Mouse (Mus musculus) liver, embryonic 12.5 days (tissue): ENCODE data around the gene Erc2. TPM values are rescaled to one million over a fixed set of nuclear protein-coding genes. Genes with fewer than 3 reads are reported as not detected.

Experiments
- ATAC-seq: fragments of 200-750 bp; cut with Nextera tagmentation; 2 replicates; pipeline ENCODE4 v1.8.0; 2017; ENCODE audit warnings: moderate number of reproducible peaks, mild to moderate bottlenecking, moderate library complexity
- H3K27ac ChIP-seq: fragments of 300-500 bp; sonication (generic); 2 replicates; pipeline ENCODE4 v1.5.1; 2016; ENCODE audit warnings: mild to moderate bottlenecking
- H3K27me3 ChIP-seq: fragments of 300-500 bp; sonication (generic); replicated peaks from 2 replicates; pipeline ENCODE4 v1.6.1; 2016; ENCODE audit warnings: mild to moderate bottlenecking, moderate library complexity
- H3K36me3 ChIP-seq: fragments of 300-500 bp; sonication (generic); 2 replicates; pipeline ENCODE4 v1.6.1; 2016; ENCODE audit warnings: mild to moderate bottlenecking, moderate library complexity
- H3K4me1 ChIP-seq: fragments of 300-500 bp; sonication (generic); 2 replicates; pipeline ENCODE4 v1.6.1; 2016
- H3K4me2 ChIP-seq: fragments of 300-500 bp; sonication (generic); 2 replicates; pipeline ENCODE4 v1.6.1; 2016; ENCODE audit warnings: mild to moderate bottlenecking, moderate library complexity
- H3K4me3 ChIP-seq: fragments of 300-500 bp; sonication (generic); 2 replicates; pipeline ENCODE4 v1.5.1; 2016; ENCODE audit warnings: mild to moderate bottlenecking, moderate library complexity
- H3K9ac ChIP-seq: fragments of 300-500 bp; sonication (generic); 2 replicates; pipeline ENCODE4 v1.6.1; 2016; ENCODE audit warnings: mild to moderate bottlenecking, moderate library complexity
- H3K9me3 ChIP-seq: fragments of 300-500 bp; sonication (generic); replicated peaks from 2 replicates; pipeline ENCODE4 v1.6.1; 2016; ENCODE audit warnings: mild to moderate bottlenecking, moderate library complexity
- WGBS: fragments of 180-500 bp; shearing (Covaris S2); methylation state at CpG from one replicate; pipeline ENCODE4 v1.1.7; 2016; ENCODE audit not compliant: insufficient replicate concordance; 5-methylcytosine and 5-hydroxymethylcytosine counted together
- polyA plus RNA-seq: library from polyadenylated mRNA; unstranded; fragments of >200 nt; fragmentation: Nextera tagmentation; extraction: Ambion mirVana; gene quantifications from 2 replicates; pipeline ENCODE4 v1.2.1, GENCODE M21; 2016

Gene Erc2
- polyA plus RNA-seq, 1 experiment from 2014 or later = 0.77 TPM

DNA sequence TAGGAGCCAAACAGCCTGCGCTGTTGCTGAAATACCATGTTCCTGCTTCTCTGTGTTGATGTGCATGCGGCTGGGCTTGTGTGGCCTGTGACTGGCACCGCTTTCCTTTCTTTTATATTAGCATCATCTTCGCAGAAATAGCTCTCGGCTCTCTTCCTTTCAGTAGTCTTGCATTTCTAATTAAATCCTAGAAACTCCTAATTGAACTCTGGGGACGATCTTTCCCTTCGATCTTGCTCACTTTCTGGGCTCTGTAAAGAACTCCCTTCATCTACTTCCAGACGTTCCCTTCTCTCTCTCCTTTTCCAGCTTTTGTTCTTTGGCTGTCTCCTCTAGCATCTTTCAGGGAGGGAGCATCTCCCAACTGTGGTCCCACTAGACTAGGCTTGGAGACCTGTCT lies 649.6 kb downstream of the Erc2 start:
- Histone ChIP-seq H3K27me3 (peaks cover 10% of the 10 kb centered on the region; the same call in 1 of the 2 replicates), H3K9me3 (no peaks in the 10 kb centered on the region), H3K36me3 (no peaks in the 10 kb centered on the region), H3K4me3 (no peak overlapping the region), H3K4me2 (no peak overlapping the region), H3K9ac (no peak overlapping the region), H3K4me1 (no peaks in the 10 kb centered on the region), H3K27ac (no peak overlapping the region)
- ATAC-seq = no peak
- 61% methylated on average over 8 of the region's 8 CpGs for WGBS

- H3K9ac ChIP-seq = no peak overlapping the region
- no peaks in the 10 kb centered on the region for H3K9me3 ChIP-seq
- no peaks in the 10 kb centered on the region for H3K4me1 ChIP-seq
- H3K27me3 ChIP-seq = peaks cover 10% of the 10 kb centered on the region; the same call in 1 of the 2 replicates
- H3K4me2 ChIP-seq = no peak overlapping the region
- WGBS = 57% methylated on average over 1 of the region's 1 CpGs
- no peak for ATAC-seq
- no peaks in the 10 kb centered on the region for H3K36me3 ChIP-seq
- H3K4me3 ChIP-seq = no peak overlapping the region
- H3K27ac ChIP-seq = no peak overlapping the region
Measured at GRCm38 (mm10) chr14:28273669-28274068, 651.4 kb downstream of the Erc2 start.

DNA sequence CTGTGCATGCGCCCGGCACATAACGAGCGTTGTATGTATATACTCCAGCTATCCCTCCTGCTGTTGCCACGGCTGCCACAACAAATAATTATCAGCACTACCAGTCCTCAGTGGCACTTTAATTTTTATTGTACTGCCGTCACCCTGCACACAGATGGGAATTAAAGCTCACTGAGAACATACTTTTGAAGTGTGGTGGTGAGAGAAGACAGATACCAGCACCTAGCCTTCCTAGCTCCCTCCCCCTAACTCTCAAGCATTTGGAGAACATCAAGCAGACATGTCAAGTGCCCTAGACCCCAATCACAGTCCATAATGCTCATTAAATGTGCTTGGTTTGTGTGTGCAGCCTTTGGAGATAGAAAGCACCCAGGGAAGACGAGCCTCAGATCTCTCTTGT lies 652.6 kb downstream of the Erc2 start:
- H3K36me3 ChIP-seq = no peaks in the 10 kb centered on the region
- 73% methylated on average over 7 of the region's 7 CpGs for WGBS
- H3K9me3 ChIP-seq = no peaks in the 10 kb centered on the region
- H3K4me1 ChIP-seq = no peaks in the 10 kb centered on the region
- H3K27me3 ChIP-seq = peaks cover 10% of the 10 kb centered on the region; the same call in 1 of the 2 replicates
- no peak overlapping the region for H3K27ac ChIP-seq
- no peak for ATAC-seq
- H3K4me3 ChIP-seq = no peak overlapping the region
- no peak overlapping the region for H3K4me2 ChIP-seq
- no peak overlapping the region for H3K9ac ChIP-seq

DNA sequence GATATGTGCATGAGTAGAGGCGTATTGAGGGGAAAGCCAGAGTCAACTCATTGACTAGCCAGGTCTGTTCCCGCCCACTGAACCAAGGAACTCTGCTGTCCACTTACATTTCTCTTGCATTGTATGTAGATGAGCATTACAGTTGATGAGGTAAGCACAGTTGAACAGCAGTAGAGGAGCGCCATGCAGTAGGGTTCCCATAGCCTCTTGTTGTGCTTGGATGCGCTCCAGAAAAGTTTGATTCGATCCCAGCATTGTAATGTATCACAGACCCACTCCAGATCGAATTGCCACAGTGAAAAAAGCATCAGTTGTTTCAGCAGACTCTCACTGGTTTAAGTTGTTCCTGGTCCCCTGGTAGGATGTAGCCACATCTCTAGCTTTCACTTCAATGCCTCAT lies 656.7 kb downstream of the Erc2 start:
- 70% methylated on average over 6 of the region's 6 CpGs for WGBS
- ATAC-seq = no peak
- Histone ChIP-seq H3K36me3 (no peaks in the 10 kb centered on the region), H3K4me2 (no peak overlapping the region), H3K27me3 (peaks cover 7% of the 10 kb centered on the region; the same call in 1 of the 2 replicates), H3K9ac (no peak overlapping the region), H3K27ac (no peak overlapping the region), H3K4me1 (no peaks in the 10 kb centered on the region), H3K4me3 (no peak overlapping the region), H3K9me3 (no peaks in the 10 kb centered on the region)

DNA sequence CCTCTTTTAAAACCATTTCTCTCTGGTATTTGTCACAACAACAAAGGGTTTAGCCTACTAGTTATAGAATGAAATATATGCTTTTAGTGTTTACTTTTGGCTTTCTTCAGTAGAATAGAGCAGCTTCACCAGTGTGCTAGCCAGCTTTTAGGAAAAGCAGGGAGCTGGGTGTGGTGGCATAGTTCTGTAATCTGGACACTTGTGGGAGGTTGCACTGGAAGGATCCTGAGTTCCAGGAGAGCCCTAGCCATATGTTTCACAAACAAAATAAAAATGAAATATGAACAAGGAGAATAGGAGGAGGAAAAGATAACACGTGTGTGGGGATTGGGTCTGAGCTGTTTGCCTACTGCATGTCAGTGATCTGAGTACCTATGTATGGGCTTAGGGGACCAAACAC lies 658.1 kb downstream of the Erc2 start:
- Histone ChIP-seq H3K27me3 (peaks cover 7% of the 10 kb centered on the region; the same call in 1 of the 2 replicates), H3K9me3 (no peaks in the 10 kb centered on the region), H3K9ac (no peak overlapping the region), H3K4me3 (no peak overlapping the region), H3K27ac (no peak overlapping the region), H3K4me1 (no peaks in the 10 kb centered on the region), H3K36me3 (no peaks in the 10 kb centered on the region), H3K4me2 (no peak overlapping the region)
- ATAC-seq = no peak
- 44% methylated on average over 1 of the region's 1 CpGs for WGBS

- no peak overlapping the region for H3K27ac ChIP-seq
- H3K9ac ChIP-seq = no peak overlapping the region
- no peak overlapping the region for H3K4me3 ChIP-seq
- no peak overlapping the region for H3K4me2 ChIP-seq
- ATAC-seq = no peak
- H3K27me3 ChIP-seq = no peaks in the 10 kb centered on the region
- no peaks in the 10 kb centered on the region for H3K4me1 ChIP-seq
- H3K36me3 ChIP-seq = no peaks in the 10 kb centered on the region
- WGBS = 55% methylated on average over 1 of the region's 1 CpGs
- H3K9me3 ChIP-seq = no peaks in the 10 kb centered on the region
Measured at GRCm38 (mm10) chr14:28283319-28284095, 661.3 kb downstream of the Erc2 start.

DNA sequence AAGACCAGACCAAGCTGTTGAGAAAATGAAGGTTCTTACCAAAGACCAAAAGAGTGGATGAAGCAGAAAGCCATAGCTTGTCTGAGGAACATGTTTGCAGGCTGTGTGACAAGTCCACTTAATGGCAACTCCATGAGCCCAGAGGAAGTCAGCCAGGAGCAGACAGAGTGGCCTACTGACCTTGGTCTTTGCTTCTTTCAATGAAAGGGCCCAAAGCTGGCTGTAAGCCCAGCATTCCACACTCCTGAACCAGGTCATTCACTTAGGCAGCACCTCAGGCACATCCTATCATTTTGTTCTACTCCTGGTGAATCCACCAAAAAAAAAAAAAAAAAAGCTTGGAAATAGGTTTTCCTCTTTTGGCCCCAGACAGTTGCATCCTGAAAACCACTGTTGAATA lies 664.3 kb downstream of the Erc2 start:
- Histone ChIP-seq H3K4me1 (no peaks in the 10 kb centered on the region), H3K4me3 (no peak overlapping the region), H3K4me2 (no peak overlapping the region), H3K27me3 (no peaks in the 10 kb centered on the region), H3K9ac (no peak overlapping the region), H3K27ac (no peak overlapping the region), H3K9me3 (no peaks in the 10 kb centered on the region), H3K36me3 (no peaks in the 10 kb centered on the region)
- no peak for ATAC-seq

DNA sequence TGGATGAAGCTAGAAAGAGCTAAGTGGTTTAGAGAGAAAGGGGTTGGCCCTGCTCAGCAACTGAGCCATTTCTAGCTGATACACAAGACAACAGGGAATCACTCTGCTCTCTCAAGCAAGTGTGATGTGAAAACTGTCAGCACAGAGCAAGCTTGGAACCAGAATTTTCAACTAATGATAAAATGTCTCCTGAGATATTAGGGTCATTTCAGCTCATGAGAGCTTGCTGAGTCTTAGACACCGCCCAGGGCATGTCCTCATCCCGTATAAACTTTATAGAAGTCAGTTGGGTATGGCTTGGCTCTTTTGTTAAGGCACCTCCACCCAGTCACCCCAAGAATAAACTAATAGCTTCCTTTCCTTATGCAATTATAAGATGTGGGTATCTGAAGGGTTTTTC lies 666.0 kb downstream of the Erc2 start:
- H3K36me3 ChIP-seq = no peaks in the 10 kb centered on the region
- H3K27me3 ChIP-seq = no peaks in the 10 kb centered on the region
- no peak for ATAC-seq
- 69% methylated on average over 2 of the region's 2 CpGs for WGBS
- H3K4me3 ChIP-seq = no peak overlapping the region
- H3K9ac ChIP-seq = no peak overlapping the region
- H3K4me2 ChIP-seq = no peak overlapping the region
- no peak overlapping the region for H3K27ac ChIP-seq
- no peaks in the 10 kb centered on the region for H3K4me1 ChIP-seq
- H3K9me3 ChIP-seq = no peaks in the 10 kb centered on the region

DNA sequence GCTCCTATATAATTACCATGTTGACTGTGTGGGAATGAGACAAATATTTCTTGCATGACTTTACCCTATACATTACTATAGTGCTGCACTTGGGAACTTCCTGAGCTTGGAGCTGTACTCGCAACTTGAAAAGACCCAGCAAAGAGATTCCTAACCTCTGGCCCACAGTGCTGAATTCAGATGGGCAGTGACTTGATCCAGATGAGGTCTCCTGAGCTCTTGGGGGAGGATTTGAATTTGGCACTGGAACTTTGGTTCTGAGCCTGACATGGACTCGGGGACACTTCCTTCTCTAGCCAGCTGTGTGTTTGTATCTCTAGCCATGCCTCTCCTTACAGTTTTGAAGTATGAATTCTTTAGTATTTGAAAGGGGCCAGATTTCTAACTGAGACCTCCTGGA lies 666.7 kb downstream of the Erc2 start:
- Histone ChIP-seq H3K9me3 (no peaks in the 10 kb centered on the region), H3K27me3 (no peaks in the 10 kb centered on the region), H3K4me2 (no peak overlapping the region), H3K4me3 (no peak overlapping the region), H3K27ac (no peak overlapping the region), H3K36me3 (no peaks in the 10 kb centered on the region), H3K4me1 (no peaks in the 10 kb centered on the region), H3K9ac (no peak overlapping the region)
- no peak for ATAC-seq
- WGBS = 56% methylated on average over 2 of the region's 2 CpGs

DNA sequence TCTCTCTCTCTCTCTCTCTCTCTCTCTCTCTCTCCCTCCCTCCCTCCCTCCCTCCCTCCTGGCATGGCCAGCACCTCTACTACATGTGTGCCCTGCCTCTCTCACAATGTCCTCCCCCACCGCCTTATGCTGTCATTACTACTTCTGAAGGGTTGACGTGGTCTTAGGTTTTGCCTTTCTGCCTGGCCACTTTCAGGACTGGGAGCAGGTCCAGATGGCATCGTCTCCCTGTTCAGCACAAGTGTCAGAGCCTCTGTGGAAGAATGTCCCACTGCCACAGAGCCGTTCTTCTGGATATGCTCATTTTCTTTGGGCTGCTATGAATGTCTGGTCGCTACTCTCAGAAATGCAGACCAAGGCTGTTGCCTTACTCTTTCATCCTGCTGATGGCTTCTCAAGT lies 671.7 kb downstream of the Erc2 start:
- H3K36me3 ChIP-seq = no peaks in the 10 kb centered on the region
- no peaks in the 10 kb centered on the region for H3K9me3 ChIP-seq
- H3K27me3 ChIP-seq = no peaks in the 10 kb centered on the region
- no peak overlapping the region for H3K9ac ChIP-seq
- no peak for ATAC-seq
- H3K4me1 ChIP-seq = no peaks in the 10 kb centered on the region
- no peak overlapping the region for H3K4me3 ChIP-seq
- no peak overlapping the region for H3K4me2 ChIP-seq
- 74% methylated on average over 5 of the region's 5 CpGs for WGBS
- H3K27ac ChIP-seq = no peak overlapping the region

DNA sequence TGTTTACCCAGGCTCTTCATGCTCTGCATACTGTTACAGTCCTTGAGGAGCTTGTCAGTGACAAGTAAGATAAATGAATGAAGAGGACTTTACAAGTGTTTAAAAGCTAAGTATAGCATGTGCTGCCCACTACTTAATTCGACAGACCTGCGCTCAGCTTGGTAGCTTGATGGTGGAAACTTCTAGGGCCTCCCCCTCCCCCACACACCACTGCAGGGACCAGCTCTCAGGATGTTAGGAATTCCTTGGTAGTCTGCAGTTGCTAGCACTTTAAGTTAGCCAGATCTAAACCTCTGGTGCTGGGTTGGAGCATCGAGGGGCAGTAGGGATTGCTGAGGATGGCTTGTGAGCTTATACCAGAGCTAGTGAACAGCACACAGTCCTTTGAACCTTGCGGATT lies 672.9 kb downstream of the Erc2 start:
- Histone ChIP-seq H3K36me3 (no peaks in the 10 kb centered on the region), H3K9me3 (no peaks in the 10 kb centered on the region), H3K9ac (no peak overlapping the region), H3K4me2 (no peak overlapping the region), H3K4me1 (no peaks in the 10 kb centered on the region), H3K27me3 (no peaks in the 10 kb centered on the region), H3K4me3 (no peak overlapping the region), H3K27ac (no peak overlapping the region)
- no peak for ATAC-seq
- 52% methylated on average over 4 of the region's 4 CpGs for WGBS

GRCm38 (mm10) chr14:28300095-28300494 lies 677.9 kb downstream of the Erc2 start:
- no peak overlapping the region for H3K9ac ChIP-seq
- H3K27ac ChIP-seq = no peak overlapping the region
- 67% methylated on average over 6 of the region's 6 CpGs for WGBS
- H3K9me3 ChIP-seq = no peaks in the 10 kb centered on the region
- no peaks in the 10 kb centered on the region for H3K27me3 ChIP-seq
- no peaks in the 10 kb centered on the region for H3K4me1 ChIP-seq
- H3K36me3 ChIP-seq = no peaks in the 10 kb centered on the region
- ATAC-seq = no peak
- no peak overlapping the region for H3K4me3 ChIP-seq
- H3K4me2 ChIP-seq = no peak overlapping the region

GRCm38 (mm10) chr14:28301251-28301650 lies 679.0 kb downstream of the Erc2 start:
- WGBS = 37% methylated on average over 5 of the region's 5 CpGs
- Histone ChIP-seq H3K9me3 (no peaks in the 10 kb centered on the region), H3K36me3 (no peaks in the 10 kb centered on the region), H3K27me3 (no peaks in the 10 kb centered on the region), H3K4me1 (no peaks in the 10 kb centered on the region), H3K4me2 (no peak overlapping the region), H3K4me3 (no peak overlapping the region), H3K27ac (no peak overlapping the region), H3K9ac (no peak overlapping the region)
- no peak for ATAC-seq
